Mouse (Mus musculus): ENCODE measurements around the gene Slc39a11.
A peak's percentile ranks its signal among the peaks of the same experiment; 100 is the strongest.

Slc39a11 gene

GRCm38 (mm10) chr11:113326387-113327011 lies 323.4 kb downstream of the Slc39a11 start:
- DNase-seq, result peak; percentile 17

- DNase-seq, result no peak
Observed at GRCm38 (mm10) chr11:113321601-113322000, 328.3 kb downstream of the Slc39a11 start.

GRCm38 (mm10) chr11:113309265-113309951 lies 340.5 kb downstream of the Slc39a11 start:
- no peak for DNase-seq

- no peak for DNase-seq
Observed at GRCm38 (mm10) chr11:113308256-113308941, 341.5 kb downstream of the Slc39a11 start.

GRCm38 (mm10) chr11:113303204-113303603 lies 346.7 kb downstream of the Slc39a11 start:
- DNase-seq, result no peak

GRCm38 (mm10) chr11:113299492-113299891 lies 350.4 kb downstream of the Slc39a11 start:
- no peak for DNase-seq

GRCm38 (mm10) chr11:113297765-113298164 lies 352.1 kb downstream of the Slc39a11 start:
- DNase-seq, result peak; percentile 50

- DNase-seq, result no peak
Observed at GRCm38 (mm10) chr11:113296912-113297625, 352.8 kb downstream of the Slc39a11 start.

- peak; percentile 25 for DNase-seq
Observed at GRCm38 (mm10) chr11:113296162-113296561, 353.7 kb downstream of the Slc39a11 start.

GRCm38 (mm10) chr11:113294518-113294917 lies 355.4 kb downstream of the Slc39a11 start:
- peak; percentile 17 for DNase-seq

GRCm38 (mm10) chr11:113292906-113293614 lies 356.8 kb downstream of the Slc39a11 start:
- no peak for DNase-seq

GRCm38 (mm10) chr11:113291781-113292714 lies 357.8 kb downstream of the Slc39a11 start:
- peak; percentile 13 for DNase-seq

- DNase-seq, result no peak
Observed at GRCm38 (mm10) chr11:113290911-113291310, 359.0 kb downstream of the Slc39a11 start.

- DNase-seq, result no peak
Observed at GRCm38 (mm10) chr11:113284951-113285741, 364.7 kb downstream of the Slc39a11 start.

GRCm38 (mm10) chr11:113283376-113283811 lies 366.5 kb downstream of the Slc39a11 start:
- no peak for DNase-seq

- DNase-seq, result no peak
Observed at GRCm38 (mm10) chr11:113278238-113278637, 371.6 kb downstream of the Slc39a11 start.

GRCm38 (mm10) chr11:113277034-113277612 lies 372.8 kb downstream of the Slc39a11 start:
- peak; percentile 27 for DNase-seq

GRCm38 (mm10) chr11:113276518-113276917 lies 373.4 kb downstream of the Slc39a11 start:
- no peak for DNase-seq

- no peak for DNase-seq
Observed at GRCm38 (mm10) chr11:113274037-113274436, 375.8 kb downstream of the Slc39a11 start.

GRCm38 (mm10) chr11:113271857-113272256 lies 378.0 kb downstream of the Slc39a11 start:
- DNase-seq, result peak; percentile 8
